Mouse (Mus musculus): Measurements from ENCODE around the gene Axin2.

The Axin2 gene

DNA sequence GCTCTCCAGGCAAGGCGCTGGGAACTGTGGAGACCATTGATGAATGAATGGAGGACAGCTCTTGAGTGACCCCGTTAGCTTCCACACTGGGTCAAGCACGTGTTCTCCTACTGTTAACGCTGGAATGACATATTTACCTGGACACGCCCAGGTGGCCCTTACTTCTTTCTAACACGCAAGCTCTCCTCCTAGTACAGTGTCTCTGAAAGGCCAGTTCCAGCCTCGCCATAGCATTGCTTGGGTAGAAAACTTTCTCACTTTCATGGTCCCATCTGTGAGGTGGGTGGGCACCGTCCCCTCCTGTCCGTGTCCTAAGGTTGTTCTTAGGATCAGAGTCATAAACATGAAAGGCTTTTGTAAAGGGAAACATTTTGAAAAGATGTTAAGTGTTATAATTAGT, 5.7 kb downstream of the Axin2 start:
- in situ Hi-C loops (cut with MboI; ENCODE audit: low pct_unique_long_range_greater_than_20kb in 1 of 2, low sequenced_read_pairs in 2 of 2, unreplicated experiment in 1 of 2), result no loop called here

- in situ Hi-C loops (cut with MboI; ENCODE audit: low pct_unique_long_range_greater_than_20kb in 1 of 2, low sequenced_read_pairs in 2 of 2, unreplicated experiment in 1 of 2), result no loop called here
These were observed 6.4 kb downstream of the Axin2 start for GRCm38 (mm10) chr11:108926345-108927092.

GRCm38 (mm10) chr11:108927093-108927444, 6.9 kb downstream of the Axin2 start:
- in situ Hi-C loops (cut with MboI; ENCODE audit: low pct_unique_long_range_greater_than_20kb in 1 of 2, low sequenced_read_pairs in 2 of 2, unreplicated experiment in 1 of 2), result no loop called here

GRCm38 (mm10) chr11:108928096-108928495, 7.9 kb downstream of the Axin2 start:
- in situ Hi-C loops (cut with MboI; ENCODE audit: low pct_unique_long_range_greater_than_20kb in 1 of 2, low sequenced_read_pairs in 2 of 2, unreplicated experiment in 1 of 2), result no loop called here

GRCm38 (mm10) chr11:108928752-108929151, 8.6 kb downstream of the Axin2 start:
- in situ Hi-C loops (cut with MboI; ENCODE audit: low pct_unique_long_range_greater_than_20kb in 1 of 2, low sequenced_read_pairs in 2 of 2, unreplicated experiment in 1 of 2), result no loop called here

- in situ Hi-C loops (cut with MboI; ENCODE audit: low pct_unique_long_range_greater_than_20kb in 1 of 2, low sequenced_read_pairs in 2 of 2, unreplicated experiment in 1 of 2), result no loop called here
These were observed 9.0 kb downstream of the Axin2 start for GRCm38 (mm10) chr11:108929176-108929575.

DNA sequence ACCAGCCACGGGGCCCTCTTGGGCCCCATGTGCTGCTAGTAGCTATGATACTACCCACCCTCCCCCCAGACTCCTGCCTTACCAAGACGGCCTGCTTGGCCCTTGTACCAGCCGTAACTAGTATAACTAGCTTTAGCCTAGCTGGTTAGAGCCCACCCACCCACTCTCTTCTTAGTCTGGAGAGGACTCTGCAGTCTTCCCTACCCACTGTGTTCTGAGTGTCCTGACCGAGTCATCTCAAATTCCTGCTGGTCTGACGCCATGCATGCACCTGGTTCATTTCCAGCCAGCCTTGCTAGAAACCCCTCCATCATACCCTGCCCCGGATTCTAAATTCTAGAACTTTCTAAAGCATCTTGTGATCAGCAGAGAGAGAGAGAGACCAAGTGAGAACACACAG, 9.6 kb downstream of the Axin2 start:
- in situ Hi-C loops (cut with MboI; ENCODE audit: low pct_unique_long_range_greater_than_20kb in 1 of 2, low sequenced_read_pairs in 2 of 2, unreplicated experiment in 1 of 2), result no loop called here

DNA sequence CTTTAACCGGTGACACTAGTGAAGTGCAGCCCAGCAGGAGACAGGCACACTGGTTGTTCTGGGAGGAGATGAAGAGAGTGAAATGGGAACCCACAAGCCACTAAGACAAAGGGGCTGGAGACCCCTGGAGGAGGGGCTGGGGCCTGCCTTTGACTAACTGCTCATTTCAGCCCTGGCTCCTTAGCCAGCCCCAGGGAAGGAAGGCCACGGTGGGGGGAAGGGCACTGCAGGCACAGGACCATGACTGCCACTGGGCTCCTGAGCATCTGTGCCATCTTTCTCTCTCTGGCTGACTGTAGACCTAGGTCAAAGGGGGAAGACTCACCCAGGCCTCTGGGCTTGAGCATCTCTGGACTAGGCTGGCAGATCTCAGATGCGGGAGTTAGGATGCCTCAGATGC, 10.5 kb downstream of the Axin2 start:
- in situ Hi-C loops (cut with MboI; ENCODE audit: low pct_unique_long_range_greater_than_20kb in 1 of 2, low sequenced_read_pairs in 2 of 2, unreplicated experiment in 1 of 2), result no loop called here

- in situ Hi-C loops (cut with MboI; ENCODE audit: low pct_unique_long_range_greater_than_20kb in 1 of 2, low sequenced_read_pairs in 2 of 2, unreplicated experiment in 1 of 2), result no loop called here
These were observed 13.7 kb downstream of the Axin2 start for GRCm38 (mm10) chr11:108933835-108934234.

GRCm38 (mm10) chr11:108935128-108935868, 15.1 kb downstream of the Axin2 start:
- in situ Hi-C loops (cut with MboI; ENCODE audit: low pct_unique_long_range_greater_than_20kb in 1 of 2, low sequenced_read_pairs in 2 of 2, unreplicated experiment in 1 of 2), result no loop called here

GRCm38 (mm10) chr11:108936016-108936792, 16.1 kb downstream of the Axin2 start:
- in situ Hi-C loops (cut with MboI; ENCODE audit: low pct_unique_long_range_greater_than_20kb in 1 of 2, low sequenced_read_pairs in 2 of 2, unreplicated experiment in 1 of 2), result no loop called here

DNA sequence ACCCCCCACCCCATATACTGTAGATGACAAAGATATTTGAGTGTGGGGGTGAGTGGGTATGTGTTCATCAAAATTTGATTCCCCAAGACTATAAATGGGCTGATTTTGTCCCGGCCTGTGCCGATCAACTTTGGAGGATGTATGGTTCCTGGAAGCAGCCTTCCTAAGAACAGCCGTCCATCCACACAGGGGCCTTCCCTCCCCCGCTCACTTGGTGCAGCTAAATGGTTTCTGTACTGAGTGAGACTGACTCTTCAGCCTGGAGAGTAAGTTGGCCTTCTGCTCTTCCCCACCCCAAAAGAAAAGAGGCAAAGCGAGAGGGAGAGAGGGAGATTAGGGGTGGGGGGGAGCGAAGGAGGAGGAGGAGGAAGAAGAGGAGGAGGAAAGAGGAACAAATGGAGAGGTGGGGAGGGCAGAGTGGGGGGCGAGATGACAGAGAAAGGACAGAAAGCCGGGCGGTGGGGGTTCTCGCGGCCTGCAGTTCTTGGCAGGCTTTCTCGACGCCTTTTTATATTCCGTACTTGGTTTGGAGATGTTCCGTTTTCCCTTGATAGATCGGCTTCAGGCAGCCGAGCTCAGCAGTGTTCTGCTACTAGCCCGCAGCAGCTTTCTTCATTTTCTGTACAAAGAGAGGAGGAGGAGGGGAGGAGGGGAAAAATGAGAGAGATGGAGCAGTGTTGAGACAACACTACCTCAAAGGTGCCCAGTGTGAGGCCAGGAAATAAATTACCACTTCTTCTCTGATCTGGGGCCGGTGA, 20.7 kb downstream of the Axin2 start:
- in situ Hi-C loops (cut with MboI; ENCODE audit: low pct_unique_long_range_greater_than_20kb in 1 of 2, low sequenced_read_pairs in 2 of 2, unreplicated experiment in 1 of 2), result no loop called here

- in situ Hi-C loops (cut with MboI; ENCODE audit: low pct_unique_long_range_greater_than_20kb in 1 of 2, low sequenced_read_pairs in 2 of 2, unreplicated experiment in 1 of 2), result no loop called here
These were observed 21.7 kb downstream of the Axin2 start for GRCm38 (mm10) chr11:108941836-108942235.

- in situ Hi-C loops (cut with MboI; ENCODE audit: low pct_unique_long_range_greater_than_20kb in 1 of 2, low sequenced_read_pairs in 2 of 2, unreplicated experiment in 1 of 2), result no loop called here
These were observed 23.6 kb downstream of the Axin2 start for GRCm38 (mm10) chr11:108943741-108944140.

- in situ Hi-C loops (cut with MboI; ENCODE audit: low pct_unique_long_range_greater_than_20kb in 1 of 2, low sequenced_read_pairs in 2 of 2, unreplicated experiment in 1 of 2), result no loop called here
These were observed 25.5 kb downstream of the Axin2 start for GRCm38 (mm10) chr11:108945666-108946065.

DNA sequence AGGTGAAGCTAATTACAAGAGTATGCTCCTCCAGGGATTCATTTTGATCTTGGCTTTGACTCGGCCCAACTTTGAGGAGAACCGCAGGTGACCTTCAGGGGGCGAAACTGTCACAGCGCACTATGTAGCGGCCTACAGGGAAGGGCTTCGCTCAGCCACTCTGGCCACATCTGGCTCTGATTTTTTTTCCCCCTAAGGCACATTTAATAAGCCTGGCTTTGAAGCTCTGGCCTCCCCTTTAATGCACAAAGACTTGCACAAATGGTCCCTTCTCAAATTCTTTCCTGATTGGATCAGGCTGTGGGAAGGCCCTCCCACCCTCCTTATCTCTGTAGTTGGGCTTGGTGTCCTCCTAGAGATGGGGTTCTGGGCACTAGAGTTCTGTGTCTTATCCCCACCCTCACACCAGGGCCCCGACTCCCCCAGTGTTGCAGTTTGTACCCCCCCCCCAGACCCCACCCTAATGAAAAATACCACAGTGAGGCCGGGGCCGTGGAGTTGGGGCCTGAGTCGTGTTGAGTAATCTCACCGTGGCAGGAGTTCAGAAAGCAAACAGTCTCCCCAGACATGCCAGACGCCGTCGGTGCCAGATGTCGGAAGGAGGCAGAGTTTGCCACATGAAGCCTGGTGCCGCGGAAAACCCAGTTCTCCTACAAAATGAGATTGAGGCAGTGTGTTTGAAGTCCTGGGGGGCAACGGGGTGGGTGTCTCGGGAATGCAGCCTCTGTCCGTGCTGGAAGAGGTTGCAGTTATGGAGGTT, 27.5 kb downstream of the Axin2 start:
- in situ Hi-C loops (cut with MboI; ENCODE audit: low pct_unique_long_range_greater_than_20kb in 1 of 2, low sequenced_read_pairs in 2 of 2, unreplicated experiment in 1 of 2), result no loop called here

GRCm38 (mm10) chr11:108948501-108948900, 28.4 kb downstream of the Axin2 start:
- in situ Hi-C loops (cut with MboI; ENCODE audit: low pct_unique_long_range_greater_than_20kb in 1 of 2, low sequenced_read_pairs in 2 of 2, unreplicated experiment in 1 of 2), result no loop called here

- in situ Hi-C loops (cut with MboI; ENCODE audit: low pct_unique_long_range_greater_than_20kb in 1 of 2, low sequenced_read_pairs in 2 of 2, unreplicated experiment in 1 of 2), result no loop called here
These were observed 28.8 kb downstream of the Axin2 start for GRCm38 (mm10) chr11:108948931-108949330.

All from mouse embryonic stem cell (cell line).